Mouse (Mus musculus) E14TG2a.4 (cell line): Measurements from ENCODE around the gene Ccdc121.

Experiments
- H3K27me3 ChIP-seq: 2 replicates; pipeline ENCODE4 v1.6.1; 2014; ENCODE audit warnings: low read length, control low read depth; ENCODE audit not compliant: insufficient read depth
- H3K36me3 ChIP-seq: 2 replicates; pipeline ENCODE4 v1.6.1; 2014; ENCODE audit warnings: low read length, control low read depth; ENCODE audit not compliant: insufficient read depth
- H3K4me1 ChIP-seq: replicated peaks from 2 replicates; pipeline ENCODE4 v1.6.1; 2014; ENCODE audit warnings: low read depth, low read length, control low read depth
- H3K4me3 ChIP-seq: replicated peaks from 2 replicates; pipeline ENCODE4 v1.5.1; 2014; ENCODE audit warnings: mild to moderate bottlenecking, low read length
- H3K9me3 ChIP-seq: 2 replicates; pipeline ENCODE4 v1.6.1; 2014; ENCODE audit warnings: low read length, control low read depth
- CTCF ChIP-seq: conservative IDR thresholded peaks from 2 replicates; pipeline ENCODE4 v1.5.1; 2014; ENCODE audit warnings: low read length
- NANOG ChIP-seq: IDR thresholded peaks from 2 replicates; pipeline ENCODE4 v1.6.1; 2014; ENCODE audit warnings: borderline replicate concordance, low read length, mixed read lengths
- POU5F1 ChIP-seq: IDR thresholded peaks from 2 replicates; pipeline ENCODE4 v1.6.1; 2014; ENCODE audit warnings: low read length, borderline replicate concordance

The Ccdc121 gene

GRCm38 (mm10) chr1:181466601-181467320 lies 44.5 kb downstream of the Ccdc121 start:
- Histone ChIP-seq H3K27me3 (no peaks in the 10 kb centered on the region), H3K36me3 (no peaks in the 10 kb centered on the region), H3K4me1 (no peaks in the 10 kb centered on the region), H3K9me3 (peaks cover 13% of the 10 kb centered on the region), H3K4me3 (no peak overlapping the region)
- TF ChIP-seq POU5F1 = no peak
- TF ChIP-seq NANOG = no peak
- no peak for TF ChIP-seq CTCF

- no peaks in the 10 kb centered on the region for H3K27me3 ChIP-seq
These were observed 45.2 kb downstream of the Ccdc121 start for GRCm38 (mm10) chr1:181466040-181466439.

GRCm38 (mm10) chr1:181465027-181465426 lies 46.2 kb downstream of the Ccdc121 start:
- H3K27me3 ChIP-seq = no peaks in the 10 kb centered on the region
- H3K36me3 ChIP-seq = no peaks in the 10 kb centered on the region
- H3K4me3 ChIP-seq = no peak overlapping the region
- TF ChIP-seq CTCF (peak; percentile 48), POU5F1 (no peak), NANOG (no peak)
- H3K9me3 ChIP-seq = no peaks in the 10 kb centered on the region
- no peaks in the 10 kb centered on the region for H3K4me1 ChIP-seq

More at GRCm38 (mm10) chr1:181466040-181466439, 45.2 kb downstream of the Ccdc121 start:
- Histone ChIP-seq H3K36me3 (no peaks in the 10 kb centered on the region), H3K9me3 (peaks cover 6% of the 10 kb centered on the region), H3K4me1 (no peaks in the 10 kb centered on the region), H3K4me3 (no peak overlapping the region)
- no peak for TF ChIP-seq CTCF

- Histone ChIP-seq H3K27me3 (no peaks in the 10 kb centered on the region), H3K9me3 (peaks cover 6% of the 10 kb centered on the region), H3K4me3 (no peak overlapping the region), H3K4me1 (no peaks in the 10 kb centered on the region), H3K36me3 (no peaks in the 10 kb centered on the region)
- no peak for TF ChIP-seq CTCF
- TF ChIP-seq NANOG = no peak
- no peak for TF ChIP-seq POU5F1
These were observed 48.4 kb downstream of the Ccdc121 start for GRCm38 (mm10) chr1:181462906-181463179.

GRCm38 (mm10) chr1:181462051-181462905 lies 49.0 kb downstream of the Ccdc121 start:
- H3K27me3 ChIP-seq = no peaks in the 10 kb centered on the region
- peaks cover 8% of the 10 kb centered on the region for H3K9me3 ChIP-seq
- no peak overlapping the region for H3K4me3 ChIP-seq
- TF ChIP-seq POU5F1 (no peak), CTCF (no peak), NANOG (no peak)
- no peaks in the 10 kb centered on the region for H3K36me3 ChIP-seq
- H3K4me1 ChIP-seq = no peaks in the 10 kb centered on the region

GRCm38 (mm10) chr1:181461484-181461883 lies 49.8 kb downstream of the Ccdc121 start:
- H3K4me1 ChIP-seq = no peaks in the 10 kb centered on the region
- peaks cover 8% of the 10 kb centered on the region for H3K9me3 ChIP-seq
- H3K4me3 ChIP-seq = no peak overlapping the region
- TF ChIP-seq CTCF = no peak
- no peak for TF ChIP-seq NANOG
- TF ChIP-seq POU5F1 = no peak
- H3K36me3 ChIP-seq = no peaks in the 10 kb centered on the region
- no peaks in the 10 kb centered on the region for H3K27me3 ChIP-seq

- no peaks in the 10 kb centered on the region for H3K36me3 ChIP-seq
- TF ChIP-seq CTCF = no peak
- TF ChIP-seq NANOG = no peak
- TF ChIP-seq POU5F1 = no peak
These were observed 51.0 kb downstream of the Ccdc121 start for GRCm38 (mm10) chr1:181460283-181460682.

More at GRCm38 (mm10) chr1:181460283-181460682, 51.0 kb downstream of the Ccdc121 start:
- Histone ChIP-seq H3K4me3 (no peak overlapping the region), H3K9me3 (peaks cover 15% of the 10 kb centered on the region), H3K27me3 (peaks cover 5% of the 10 kb centered on the region; the same call in 1 of the 2 replicates), H3K4me1 (no peaks in the 10 kb centered on the region)
